Mouse (Mus musculus) kidney, adult 2 months (tissue): Measurements from ENCODE around the gene Dynlt1a. TPM values are rescaled to one million over a fixed set of nuclear protein-coding genes. Genes with fewer than 3 reads are reported as not detected.
"Not testable (repeated sequence)": the region's sequence is repeated elsewhere in the genome, so short reads cannot be mapped to it uniquely, and the experiment has no call there.

Experiments used
- DNase-seq: peaks from one replicate; pipeline ENCODE4 v3.0.0; 2021
- H3K27ac ChIP-seq: fragments of 200-500 bp; 2 replicates; pipeline ENCODE4 v1.5.1; 2012; ENCODE audit warnings: low read depth, low read length, control low read depth, inconsistent platforms; ENCODE audit not compliant: insufficient read depth
- H3K27me3 ChIP-seq: fragments of 200-500 bp; replicated peaks from 2 replicates; pipeline ENCODE4 v1.6.1; 2012; ENCODE audit warnings: mild to moderate bottlenecking, moderate library complexity, low read length, inconsistent platforms; ENCODE audit not compliant: control insufficient read depth, insufficient read depth
- H3K36me3 ChIP-seq: fragments of 200-500 bp; 2 replicates; pipeline ENCODE4 v1.6.1; 2012; ENCODE audit warnings: mild to moderate bottlenecking, moderate library complexity, low read length, inconsistent platforms; ENCODE audit not compliant: control insufficient read depth, insufficient read depth
- H3K4me1 ChIP-seq: fragments of 200-500 bp; 2 replicates; pipeline ENCODE4 v1.6.1; 2011; ENCODE audit warnings: low read length; ENCODE audit not compliant: control insufficient read depth, insufficient read depth
- H3K4me3 ChIP-seq: fragments of 200-500 bp; 2 replicates; pipeline ENCODE4 v1.5.1; 2011; ENCODE audit warnings: mild to moderate bottlenecking, low read depth, low read length, control low read depth; ENCODE audit not compliant: insufficient read depth
- WGBS: fragments of 180-500 bp; shearing (Covaris S2); methylation state at CpG from one replicate; pipeline ENCODE4 v1.1.7; 2018; 5-methylcytosine and 5-hydroxymethylcytosine counted together
- polyA plus RNA-seq: library from polyadenylated mRNA; depleted of rRNA; stranded (reverse); fragments of >200 nt; gene quantifications from 2 replicates; pipeline ENCODE4 v1.2.3, GENCODE M21; 2012; rRNA removed

Gene Dynlt1a
- polyA plus RNA-seq: 3.8 and 4.3 TPM in 2 replicates

- H3K27me3 ChIP-seq, H3K27ac ChIP-seq, H3K4me1 ChIP-seq, H3K36me3 ChIP-seq: not testable (repeated sequence)
- DNase-seq: peak; percentile 99
- 7% methylated on average over 23 of the region's 23 CpGs for WGBS
- peak within 1 kb of the TSS; percentile 47; the same call in 1 of the 2 replicates for H3K4me3 ChIP-seq
These were observed at the start of gene Dynlt1a for GRCm38 (mm10) chr17:6317339-6317985. Gene Dynlt1a, minus strand, starts transcription at chr17:6317500.

- H3K4me3 ChIP-seq, H3K27ac ChIP-seq, DNase-seq, H3K27me3 ChIP-seq, H3K36me3 ChIP-seq, H3K4me1 ChIP-seq: not testable (repeated sequence)
- 87% methylated on average over 10 of the region's 10 CpGs for WGBS
These were observed 38.0 kb upstream of the Dynlt1a start for GRCm38 (mm10) chr17:6355256-6355655.

- DNase-seq, H3K4me3 ChIP-seq, H3K4me1 ChIP-seq, H3K27me3 ChIP-seq, H3K36me3 ChIP-seq, H3K27ac ChIP-seq: not testable (repeated sequence)
- WGBS: no CpG with 5 or more reads among the region's 12 CpGs
These were observed 25.4 kb upstream of the Dynlt1a start for GRCm38 (mm10) chr17:6342606-6343294.

- 73% methylated on average over 4 of the region's 4 CpGs for WGBS
- not testable (repeated sequence) for H3K4me1 ChIP-seq, DNase-seq, H3K4me3 ChIP-seq, H3K27ac ChIP-seq, H3K27me3 ChIP-seq, H3K36me3 ChIP-seq
These were observed 11.7 kb upstream of the Dynlt1a start for GRCm38 (mm10) chr17:6328997-6329396.

- H3K27ac ChIP-seq, DNase-seq, H3K36me3 ChIP-seq, H3K27me3 ChIP-seq, H3K4me1 ChIP-seq, H3K4me3 ChIP-seq: not testable (repeated sequence)
- 90% methylated on average over 7 of the region's 7 CpGs for WGBS
These were observed 10.3 kb upstream of the Dynlt1a start for GRCm38 (mm10) chr17:6327554-6327953.

GRCm38 (mm10) chr17:6325543-6325942, 8.2 kb upstream of the Dynlt1a start:
- not testable (repeated sequence) for H3K27me3 ChIP-seq, H3K4me1 ChIP-seq, H3K36me3 ChIP-seq, H3K27ac ChIP-seq, H3K4me3 ChIP-seq
- DNase-seq: peak; percentile 14
- WGBS: 51% methylated on average over 6 of the region's 6 CpGs

GRCm38 (mm10) chr17:6325021-6325420, 7.7 kb upstream of the Dynlt1a start:
- not testable (repeated sequence) for H3K27me3 ChIP-seq, H3K4me1 ChIP-seq, H3K36me3 ChIP-seq, H3K27ac ChIP-seq, H3K4me3 ChIP-seq
- 45% methylated on average over 10 of the region's 10 CpGs for WGBS
- DNase-seq: peak; percentile 19

GRCm38 (mm10) chr17:6321778-6322101, 4.4 kb upstream of the Dynlt1a start:
- H3K4me3 ChIP-seq, DNase-seq, H3K27me3 ChIP-seq, H3K4me1 ChIP-seq, H3K36me3 ChIP-seq, H3K27ac ChIP-seq: not testable (repeated sequence)
- no CpG with 5 or more reads among the region's 10 CpGs for WGBS

GRCm38 (mm10) chr17:6321081-6321777, 3.9 kb upstream of the Dynlt1a start:
- WGBS: 2% methylated on average over 14 of the region's 60 CpGs
- not testable (repeated sequence) for H3K4me3 ChIP-seq, H3K27ac ChIP-seq, H3K36me3 ChIP-seq, H3K4me1 ChIP-seq, H3K27me3 ChIP-seq, DNase-seq

- H3K4me1 ChIP-seq, H3K27me3 ChIP-seq, H3K36me3 ChIP-seq, H3K27ac ChIP-seq: not testable (repeated sequence)
- 4% methylated on average over 38 of the region's 38 CpGs for WGBS
- peak; percentile 52 for DNase-seq
- H3K4me3 ChIP-seq: peak overlapping the region; percentile 45; the same call in 1 of the 2 replicates
These were observed 747 bp downstream of the Dynlt1a start for GRCm38 (mm10) chr17:6316379-6317126.

GRCm38 (mm10) chr17:6315706-6316105, 1.6 kb downstream of the Dynlt1a start:
- H3K27ac ChIP-seq, H3K4me3 ChIP-seq, H3K27me3 ChIP-seq, DNase-seq, H3K36me3 ChIP-seq, H3K4me1 ChIP-seq: not testable (repeated sequence)
- WGBS: 64% methylated on average over 4 of the region's 4 CpGs
